Mouse (Mus musculus) heart, adult 2 months (tissue): ENCODE data around the gene Gm26620.

ENCODE experiments used
- CTCF ChIP-seq: fragments of 200-600 bp; IDR thresholded peaks from 2 replicates; pipeline ENCODE4 v1.8.1; 2022; ENCODE audit warnings: antibody characterized with exemption, mild to moderate bottlenecking, moderate library complexity
- POLR2A ChIP-seq: fragments of 200-500 bp; IDR thresholded peaks from 2 replicates; pipeline ENCODE4 v1.6.1; 2011; ENCODE audit warnings: mild to moderate bottlenecking, low read depth, low read length, control low read depth; ENCODE audit not compliant: insufficient read depth

GRCm38 (mm10) chr1:170896651-170897281 lies 11.9 kb downstream of the Gm26620 start:
- TF ChIP-seq POLR2A (no peak), CTCF (no peak)
